Mouse (Mus musculus) small intestine, adult 2 months (tissue): ENCODE measurements at regions not wholly inside any gene's neighbourhood (a gene's known extent, or its start where the extent isn't known, plus 50 kb on each side); places are given as distances from the start of the nearest gene placed in this dataset.

Experiments
- H3K27ac ChIP-seq: fragments of 200-500 bp; 2 replicates; pipeline ENCODE4 v1.5.1; 2012; ENCODE audit warnings: low read depth, low read length, control low read depth, inconsistent platforms; ENCODE audit not compliant: insufficient read depth
- H3K27me3 ChIP-seq: fragments of 200-500 bp; 2 replicates; pipeline ENCODE4 v1.6.1; 2012; ENCODE audit warnings: mild to moderate bottlenecking, moderate library complexity, low read length, inconsistent platforms; ENCODE audit not compliant: control insufficient read depth, insufficient read depth
- H3K36me3 ChIP-seq: fragments of 200-500 bp; 2 replicates; pipeline ENCODE4 v1.6.1; 2012; ENCODE audit warnings: mild to moderate bottlenecking, low read length, control low read depth, inconsistent platforms; ENCODE audit not compliant: control insufficient read depth, insufficient read depth
- H3K4me1 ChIP-seq: fragments of 200-500 bp; 2 replicates; pipeline ENCODE4 v1.6.1; 2012; ENCODE audit warnings: low read length, inconsistent platforms, mixed read lengths; ENCODE audit not compliant: control insufficient read depth, insufficient read depth, insufficient read length
- H3K4me3 ChIP-seq: fragments of 200-500 bp; 2 replicates; pipeline ENCODE4 v1.5.1; 2012; ENCODE audit warnings: low read depth, mild to moderate bottlenecking, control low read depth, inconsistent platforms, low read length, moderate library complexity
- CTCF ChIP-seq: fragments of 200-500 bp; IDR thresholded peaks from 2 replicates; pipeline ENCODE4 v1.5.1; 2012; ENCODE audit warnings: low read depth, mild to moderate bottlenecking, control low read depth, inconsistent platforms, low read length, moderate library complexity, mixed read lengths; ENCODE audit not compliant: insufficient replicate concordance, insufficient read length; ENCODE audit errors: extremely low read depth
- POLR2A ChIP-seq: fragments of 200-500 bp; IDR thresholded peaks from 2 replicates; pipeline ENCODE4 v1.6.1; 2012; ENCODE audit warnings: low read depth, mild to moderate bottlenecking, control low read depth, inconsistent platforms, low read length, moderate library complexity
- WGBS: fragments of 180-500 bp; shearing (Covaris S2); methylation state at CpG from one replicate; pipeline ENCODE4 v1.1.7; 2018; 5-methylcytosine and 5-hydroxymethylcytosine counted together

DNA sequence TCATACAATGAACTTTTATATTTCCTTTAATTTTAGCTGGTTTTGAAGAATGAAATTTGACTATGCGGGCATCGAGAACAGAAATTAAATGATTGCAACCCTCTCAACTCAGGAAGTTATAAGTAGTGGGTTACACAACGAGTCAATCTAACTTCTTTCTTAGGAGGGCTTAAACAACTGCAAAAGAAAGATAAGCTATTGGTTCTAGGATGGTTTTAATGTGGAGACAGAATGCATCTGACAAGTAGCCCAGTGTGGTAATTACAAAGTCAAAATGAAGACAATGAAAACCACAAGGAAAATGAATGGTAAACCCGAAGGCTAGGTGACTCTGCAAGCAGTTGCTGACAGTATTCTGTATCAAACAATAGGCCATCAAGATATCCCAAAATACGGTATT, 598.0 kb upstream of the Arid1b start:
- Histone ChIP-seq H3K4me1 (no peaks in the 10 kb centered on the region), H3K4me3 (no peak overlapping the region), H3K27ac (no peak overlapping the region), H3K36me3 (no peaks in the 10 kb centered on the region), H3K27me3 (no peaks in the 10 kb centered on the region)
- 80% methylated on average over 5 of the region's 5 CpGs for WGBS
- TF ChIP-seq POLR2A (no peak), CTCF (no peak)

DNA sequence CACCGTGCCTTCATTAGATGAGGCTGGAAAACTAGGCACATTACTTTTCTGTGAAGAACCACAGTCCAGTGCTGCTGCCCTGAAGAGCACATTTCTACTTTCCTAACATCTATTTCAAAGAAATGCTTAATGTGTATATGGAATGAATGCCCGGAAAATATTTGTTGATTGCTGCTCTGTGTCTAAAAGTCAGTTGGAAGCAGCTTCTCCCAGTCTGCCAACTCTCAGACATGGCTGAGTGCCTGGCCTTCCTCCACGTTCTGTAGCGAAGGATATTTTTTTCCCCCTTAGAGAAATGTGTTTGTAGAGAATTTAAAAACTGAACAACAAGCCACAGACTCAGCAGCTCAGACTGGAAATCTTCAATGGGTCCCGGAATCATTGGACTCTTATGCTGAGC, 576.4 kb upstream of the Arid1b start:
- 73% methylated on average over 5 of the region's 5 CpGs for WGBS

DNA sequence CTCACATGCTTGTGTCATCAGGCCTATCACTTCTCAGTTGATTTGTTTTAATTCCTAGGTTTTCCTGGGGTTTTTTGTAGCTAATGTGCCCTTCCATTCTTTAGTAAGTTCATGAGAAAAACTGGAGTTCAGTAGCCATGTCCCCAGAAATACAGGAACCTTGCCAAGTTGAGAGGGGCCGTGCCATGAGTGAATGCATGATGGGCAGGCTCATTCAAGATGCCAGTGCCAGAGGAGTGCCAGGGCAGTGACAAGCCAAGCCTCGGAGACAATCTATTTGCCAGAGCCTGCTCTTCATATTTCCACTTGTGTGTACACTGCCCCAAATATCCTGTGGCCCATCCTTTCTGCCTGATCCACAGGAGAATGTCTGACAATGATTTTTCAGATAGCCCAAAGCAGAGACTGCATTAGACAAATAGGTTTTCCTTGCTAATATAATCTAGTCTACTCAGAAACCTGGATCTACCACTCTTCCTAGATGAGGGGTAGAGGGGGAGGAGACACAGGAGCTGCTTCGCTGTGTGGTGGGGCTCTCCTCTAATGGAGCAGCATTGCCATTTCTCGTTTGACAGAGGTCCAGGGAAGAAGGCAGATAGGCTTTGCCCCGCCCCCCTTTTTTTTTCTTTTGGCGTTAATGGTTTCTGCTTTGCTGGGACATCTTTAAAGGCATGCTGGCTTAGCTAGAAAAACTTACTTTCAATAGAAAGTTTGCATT, 569.5 kb upstream of the Arid1b start:
- Histone ChIP-seq H3K4me1 (no peaks in the 10 kb centered on the region), H3K4me3 (no peak overlapping the region), H3K36me3 (no peaks in the 10 kb centered on the region), H3K27me3 (no peaks in the 10 kb centered on the region), H3K27ac (no peak overlapping the region)
- WGBS: 55% methylated on average over 6 of the region's 6 CpGs
- TF ChIP-seq CTCF: no peak
- no peak for TF ChIP-seq POLR2A

More for the DNA sequence above, 576.4 kb upstream of the Arid1b start:
- TF ChIP-seq CTCF: no peak
- no peak for TF ChIP-seq POLR2A
- H3K27me3 ChIP-seq: no peaks in the 10 kb centered on the region
- H3K4me1 ChIP-seq: no peaks in the 10 kb centered on the region
- no peak overlapping the region for H3K27ac ChIP-seq
- H3K36me3 ChIP-seq: no peaks in the 10 kb centered on the region
- H3K4me3 ChIP-seq: no peak overlapping the region

GRCm38 (mm10) chr17:4425342-4425741, 568.8 kb upstream of the Arid1b start:
- no peak for TF ChIP-seq CTCF
- no peak for TF ChIP-seq POLR2A
- Histone ChIP-seq H3K27me3 (no peaks in the 10 kb centered on the region), H3K36me3 (no peaks in the 10 kb centered on the region), H3K4me1 (no peaks in the 10 kb centered on the region), H3K4me3 (no peak overlapping the region), H3K27ac (no peak overlapping the region)
- 66% methylated on average over 2 of the region's 2 CpGs for WGBS

GRCm38 (mm10) chr17:4429036-4429435, 565.1 kb upstream of the Arid1b start:
- no peaks in the 10 kb centered on the region for H3K4me1 ChIP-seq
- H3K36me3 ChIP-seq: no peaks in the 10 kb centered on the region
- H3K27me3 ChIP-seq: no peaks in the 10 kb centered on the region
- no peak overlapping the region for H3K27ac ChIP-seq
- no peak overlapping the region for H3K4me3 ChIP-seq
- 81% methylated on average over 2 of the region's 2 CpGs for WGBS
- TF ChIP-seq POLR2A (no peak), CTCF (no peak)

- H3K4me1 ChIP-seq: no peaks in the 10 kb centered on the region
- WGBS: 91% methylated on average over 1 of the region's 1 CpGs
- no peak overlapping the region for H3K4me3 ChIP-seq
- no peaks in the 10 kb centered on the region for H3K36me3 ChIP-seq
- TF ChIP-seq POLR2A (no peak), CTCF (no peak)
- no peaks in the 10 kb centered on the region for H3K27me3 ChIP-seq
- no peak overlapping the region for H3K27ac ChIP-seq
Measured at GRCm38 (mm10) chr17:4445606-4446005, 548.5 kb upstream of the Arid1b start.

GRCm38 (mm10) chr17:4457491-4457890, 536.6 kb upstream of the Arid1b start:
- no peak for TF ChIP-seq CTCF
- TF ChIP-seq POLR2A: no peak
- 75% methylated on average over 1 of the region's 1 CpGs for WGBS
- Histone ChIP-seq H3K27me3 (no peaks in the 10 kb centered on the region), H3K27ac (no peak overlapping the region), H3K4me3 (no peak overlapping the region), H3K4me1 (no peaks in the 10 kb centered on the region), H3K36me3 (no peaks in the 10 kb centered on the region)
